Mouse (Mus musculus): ENCODE results near the gene Afap1. TPM values are rescaled to one million over a fixed set of nuclear protein-coding genes. Genes with fewer than 3 reads are reported as not detected.

Gene Afap1
- polyA plus RNA-seq, 2 experiments = 19.5 to 20.4 TPM

DNA sequence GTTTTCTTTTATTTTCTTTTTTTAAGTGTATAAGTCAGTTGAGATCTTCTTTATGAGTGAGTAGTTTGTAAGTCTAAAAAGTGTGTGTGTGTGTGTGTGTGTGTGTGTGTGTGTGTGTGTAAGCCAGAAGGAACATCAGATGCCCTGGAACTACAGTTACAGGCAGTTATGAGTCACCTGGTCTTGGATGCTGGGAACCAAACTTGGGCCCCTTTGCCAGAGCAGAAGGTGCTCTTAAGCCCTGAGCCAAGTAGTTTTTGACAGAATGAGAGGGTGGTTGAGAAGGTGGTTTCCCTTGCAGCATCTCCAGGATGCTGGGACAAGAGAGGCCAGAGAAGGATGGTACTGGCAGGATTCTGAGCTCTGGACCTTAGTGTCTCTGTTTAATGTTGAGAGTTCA lies 27.4 kb downstream of the Afap1 start:
- DNase-seq (ENCODE audit: low spot score) = no peak
- H3K4me1 ChIP-seq (ENCODE audit: control insufficient read depth, insufficient read depth, low read length) = peaks cover 70% of the 10 kb centered on the region

DNA sequence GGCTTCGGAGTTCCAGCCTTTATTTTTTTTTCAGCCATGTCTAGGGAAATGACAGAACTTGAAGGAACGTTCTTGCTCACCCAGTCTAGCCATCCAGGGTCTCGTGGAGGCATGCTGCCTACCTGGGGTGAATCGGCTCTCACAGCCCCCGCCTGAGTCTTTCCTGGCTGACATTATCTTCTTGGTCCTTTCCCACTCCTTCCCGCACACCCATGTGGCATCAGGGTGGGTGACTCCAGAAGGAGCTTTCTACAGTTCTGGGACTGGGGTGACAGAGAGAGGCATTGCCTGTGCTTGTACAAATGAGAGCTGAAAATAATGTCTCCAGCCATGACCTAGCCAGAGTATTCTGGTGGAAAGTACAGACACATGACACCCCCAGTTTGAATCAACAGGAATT lies 28.0 kb downstream of the Afap1 start:
- Histone ChIP-seq H3K36me3 (ENCODE audit: control insufficient read depth, insufficient read depth, low read length) (no peaks in the 10 kb centered on the region), H3K9ac (ENCODE audit: low read depth, low read length, severe bottlenecking) (peak overlapping the region; percentile 22; the same call in 1 of the 2 replicates), H3K27ac (replicated peaks; ENCODE audit: low read depth, low read length) (peak overlapping the region; percentile 82), H3K4me3 (replicated peaks; ENCODE audit: low read length) (no peak overlapping the region), H3K9me3 (ENCODE audit: control insufficient read depth, low read length) (no peaks in the 10 kb centered on the region), H3K4me1 (ENCODE audit: control insufficient read depth, insufficient read depth, low read length) (peaks cover 76% of the 10 kb centered on the region), H3K27me3 (ENCODE audit: control insufficient read depth, insufficient read depth, low read length) (no peaks in the 10 kb centered on the region), H3K4me2 (replicated peaks; ENCODE audit: low read depth, low read length, severe bottlenecking) (peak overlapping the region; percentile 38)
- ATAC-seq (ENCODE audit: low FRiP score, low read depth) = no peak
- TF ChIP-seq POLR2A (IDR thresholded peaks at IDR 0.05; ENCODE audit: borderline replicate concordance, extremely low read depth, insufficient read depth, insufficient read length) = no peak
- WGBS = 70% methylated on average over 6 of the region's 6 CpGs
- no peak for DNase-seq (ENCODE audit: low spot score)

More for the DNA sequence above, 27.4 kb downstream of the Afap1 start:
- Histone ChIP-seq H3K9me3 (ENCODE audit: control insufficient read depth, low read length) (no peaks in the 10 kb centered on the region), H3K36me3 (ENCODE audit: control insufficient read depth, insufficient read depth, low read length) (no peaks in the 10 kb centered on the region), H3K4me3 (replicated peaks; ENCODE audit: low read length) (no peak overlapping the region), H3K4me2 (replicated peaks; ENCODE audit: low read depth, low read length, severe bottlenecking) (no peak overlapping the region), H3K27me3 (ENCODE audit: control insufficient read depth, insufficient read depth, low read length) (no peaks in the 10 kb centered on the region), H3K27ac (replicated peaks; ENCODE audit: low read depth, low read length) (peak overlapping the region; percentile 38; the same call in 1 of the 2 replicates), H3K9ac (ENCODE audit: low read depth, low read length, severe bottlenecking) (no peak overlapping the region)
- no peak for TF ChIP-seq POLR2A (IDR thresholded peaks at IDR 0.05; ENCODE audit: borderline replicate concordance, extremely low read depth, insufficient read depth, insufficient read length)
- ATAC-seq (ENCODE audit: low FRiP score, low read depth) = no peak

DNA sequence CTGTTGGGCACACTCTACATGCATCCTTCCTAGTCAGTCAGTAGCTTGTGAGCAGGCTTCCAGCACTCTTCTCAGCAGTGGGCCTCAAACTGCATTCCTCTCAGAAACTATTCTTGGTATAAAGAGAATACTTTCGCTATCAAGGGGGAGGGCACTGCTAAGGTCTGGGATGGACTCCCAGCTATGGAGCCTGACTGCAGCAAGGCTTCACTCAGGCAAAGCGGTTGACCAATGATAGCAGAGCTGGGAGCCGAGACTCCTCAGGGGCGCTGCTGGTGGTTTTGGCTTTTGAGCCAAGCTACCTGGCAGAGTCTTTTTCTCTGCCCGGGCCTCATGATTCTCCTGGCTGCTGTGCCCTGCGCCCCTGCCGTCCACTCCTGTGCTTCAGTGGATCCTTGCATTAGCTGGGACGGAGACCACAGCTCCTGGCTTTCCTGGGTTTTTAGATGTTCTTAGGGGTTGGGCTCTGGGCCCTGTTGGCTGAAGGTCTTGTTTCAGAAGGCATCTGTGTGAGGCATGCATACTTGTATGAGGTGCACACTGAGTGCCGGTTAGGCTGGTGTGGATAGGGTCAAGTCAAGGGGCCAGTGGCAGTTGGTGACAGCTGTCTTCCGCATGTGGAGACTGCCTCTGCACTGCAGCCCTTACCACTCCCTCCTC lies 28.6 kb downstream of the Afap1 start:
- 43% methylated on average over 10 of the region's 10 CpGs for WGBS
- Histone ChIP-seq H3K27ac (replicated peaks; ENCODE audit: low read depth, low read length) (peak overlapping the region; percentile 82), H3K9ac (ENCODE audit: low read depth, low read length, severe bottlenecking) (peak overlapping the region; percentile 22; the same call in 1 of the 2 replicates), H3K36me3 (ENCODE audit: control insufficient read depth, insufficient read depth, low read length) (no peaks in the 10 kb centered on the region), H3K4me2 (replicated peaks; ENCODE audit: low read depth, low read length, severe bottlenecking) (peak overlapping the region; percentile 38), H3K27me3 (ENCODE audit: control insufficient read depth, insufficient read depth, low read length) (no peaks in the 10 kb centered on the region), H3K9me3 (ENCODE audit: control insufficient read depth, low read length) (no peaks in the 10 kb centered on the region), H3K4me3 (replicated peaks; ENCODE audit: low read length) (0 out of 2 replicates have a peak overlapping the region, but pooled peaks have one; percentile 1), H3K4me1 (ENCODE audit: control insufficient read depth, insufficient read depth, low read length) (peaks cover 81% of the 10 kb centered on the region)
- DNase-seq (ENCODE audit: low spot score) = peak; percentile 78
- no peak for TF ChIP-seq POLR2A (IDR thresholded peaks at IDR 0.05; ENCODE audit: borderline replicate concordance, extremely low read depth, insufficient read depth, insufficient read length)
- peak; percentile 88 for ATAC-seq (ENCODE audit: low FRiP score, low read depth)

DNA sequence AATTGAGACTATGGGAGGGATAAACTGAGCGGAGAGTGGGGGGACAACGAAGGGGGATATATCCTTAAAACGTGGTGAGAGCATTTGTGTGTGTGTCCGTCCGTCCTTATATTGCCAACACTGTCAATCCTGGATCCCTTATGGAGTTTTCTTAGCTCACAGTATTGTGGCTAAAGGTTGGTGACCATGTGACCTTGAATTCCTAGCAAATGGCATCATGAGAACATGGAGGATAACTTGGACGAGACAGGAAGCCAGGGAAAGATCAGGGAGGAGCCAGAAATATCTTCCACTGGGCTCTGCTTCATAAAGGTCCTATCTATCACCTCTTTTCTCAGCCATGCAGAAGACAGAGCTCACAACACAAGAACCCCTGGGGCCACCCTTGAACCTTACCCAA lies 30.3 kb downstream of the Afap1 start:
- no peak overlapping the region for H3K4me3 ChIP-seq (replicated peaks; ENCODE audit: low read length)
- H3K36me3 ChIP-seq (ENCODE audit: control insufficient read depth, insufficient read depth, low read length) = no peaks in the 10 kb centered on the region
- ATAC-seq (ENCODE audit: low FRiP score, low read depth) (no peak), DNase-seq (ENCODE audit: low spot score) (no peak)
- H3K9me3 ChIP-seq (ENCODE audit: control insufficient read depth, low read length) = no peaks in the 10 kb centered on the region
- H3K4me1 ChIP-seq (ENCODE audit: control insufficient read depth, insufficient read depth, low read length) = peaks cover 82% of the 10 kb centered on the region
- 83% methylated on average over 6 of the region's 6 CpGs for WGBS
- no peak overlapping the region for H3K27ac ChIP-seq (replicated peaks; ENCODE audit: low read depth, low read length)
- no peak overlapping the region for H3K9ac ChIP-seq (ENCODE audit: low read depth, low read length, severe bottlenecking)
- no peaks in the 10 kb centered on the region for H3K27me3 ChIP-seq (ENCODE audit: control insufficient read depth, insufficient read depth, low read length)
- no peak overlapping the region for H3K4me2 ChIP-seq (replicated peaks; ENCODE audit: low read depth, low read length, severe bottlenecking)
- TF ChIP-seq POLR2A (IDR thresholded peaks at IDR 0.05; ENCODE audit: borderline replicate concordance, extremely low read depth, insufficient read depth, insufficient read length) = no peak

DNA sequence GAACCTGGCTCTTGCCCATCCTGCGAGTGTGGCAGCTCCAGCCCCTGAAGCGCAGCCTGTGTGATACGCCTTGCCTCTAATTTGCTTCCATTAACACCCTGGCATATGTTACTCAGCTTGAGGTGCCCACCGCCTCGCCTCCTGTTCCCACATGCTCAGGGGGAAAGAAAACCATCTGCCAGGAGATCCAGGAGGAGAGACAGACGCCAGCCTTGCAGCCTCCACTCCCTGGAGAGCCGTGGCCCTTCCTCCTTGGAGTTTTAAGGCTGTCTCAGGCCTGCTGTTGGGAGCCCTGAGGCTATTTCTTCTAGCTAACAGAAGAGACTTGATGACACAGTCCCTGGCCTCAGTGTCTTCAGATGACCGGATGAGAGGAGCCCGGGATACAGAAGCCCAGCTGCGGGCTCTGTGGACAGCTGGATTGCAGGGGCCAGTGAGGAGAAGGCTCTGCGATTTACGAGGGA lies 32.1 kb downstream of the Afap1 start:
- Histone ChIP-seq H3K4me1 (ENCODE audit: control insufficient read depth, insufficient read depth, low read length) (peaks cover 66% of the 10 kb centered on the region), H3K27me3 (ENCODE audit: control insufficient read depth, insufficient read depth, low read length) (no peaks in the 10 kb centered on the region), H3K4me3 (replicated peaks; ENCODE audit: low read length) (no peak overlapping the region), H3K9me3 (ENCODE audit: control insufficient read depth, low read length) (no peaks in the 10 kb centered on the region), H3K27ac (replicated peaks; ENCODE audit: low read depth, low read length) (peak overlapping the region; percentile 55), H3K9ac (ENCODE audit: low read depth, low read length, severe bottlenecking) (0 out of 2 replicates have a peak overlapping the region, but pooled peaks have one; percentile 21), H3K36me3 (ENCODE audit: control insufficient read depth, insufficient read depth, low read length) (no peaks in the 10 kb centered on the region), H3K4me2 (replicated peaks; ENCODE audit: low read depth, low read length, severe bottlenecking) (no peak overlapping the region)
- no peak for ATAC-seq (ENCODE audit: low FRiP score, low read depth)
- peak; percentile 26 for DNase-seq (ENCODE audit: low spot score)
- no peak for TF ChIP-seq POLR2A (IDR thresholded peaks at IDR 0.05; ENCODE audit: borderline replicate concordance, extremely low read depth, insufficient read depth, insufficient read length)
- WGBS = 17% methylated on average over 12 of the region's 12 CpGs
